Mouse (Mus musculus) embryo, embryonic 11 days (tissue): ENCODE measurements around the gene Adora2a.
A peak's percentile ranks its signal among the peaks of the same experiment; 100 is the strongest.
"Not testable (repeated sequence)": the region's sequence is repeated elsewhere in the genome, so short reads cannot be mapped to it uniquely, and the experiment has no call there.

Source experiments
- DNase-seq: peaks from one replicate; pipeline ENCODE4 v3.0.0-alpha.2; 2015

Adora2a gene

DNA sequence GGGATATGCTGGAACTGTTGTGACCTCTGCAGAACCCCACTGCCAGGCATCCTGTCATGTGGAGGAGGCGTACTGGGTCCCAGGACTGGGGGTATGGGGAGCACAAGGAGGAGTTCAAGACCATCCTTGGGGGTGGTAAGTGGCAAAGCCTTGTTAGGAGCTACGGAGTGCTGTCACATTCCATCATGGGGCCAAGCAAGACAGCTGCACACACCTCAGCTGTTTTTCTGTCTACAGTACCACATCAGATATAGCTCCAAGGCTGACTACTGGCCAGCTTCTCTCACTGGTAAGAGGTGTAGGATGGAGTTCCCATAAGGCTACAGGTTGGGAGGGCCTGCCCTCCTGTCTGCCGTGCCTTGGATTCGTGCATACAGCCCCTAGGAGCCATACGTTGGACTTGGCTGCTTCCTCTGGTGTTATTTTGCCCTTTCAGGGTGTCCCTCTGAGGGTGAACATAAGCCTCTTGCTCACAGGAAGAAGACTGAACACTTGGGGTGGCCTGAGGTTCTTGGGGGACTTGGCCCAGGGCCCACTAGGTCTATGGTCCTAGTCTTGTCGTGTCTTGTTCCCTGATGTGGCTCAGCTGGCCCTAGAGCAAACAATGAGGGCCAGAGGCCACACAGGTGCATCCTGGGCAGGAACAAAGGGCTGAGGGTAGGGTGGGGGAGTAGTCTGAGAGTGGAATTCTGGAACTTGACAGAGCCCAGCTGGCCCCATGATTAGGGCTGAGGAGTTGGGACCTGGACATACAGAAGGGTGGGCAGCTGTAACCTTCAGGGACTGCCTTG, 2.3 kb upstream of the Adora2a start:
- no peak for DNase-seq

DNA sequence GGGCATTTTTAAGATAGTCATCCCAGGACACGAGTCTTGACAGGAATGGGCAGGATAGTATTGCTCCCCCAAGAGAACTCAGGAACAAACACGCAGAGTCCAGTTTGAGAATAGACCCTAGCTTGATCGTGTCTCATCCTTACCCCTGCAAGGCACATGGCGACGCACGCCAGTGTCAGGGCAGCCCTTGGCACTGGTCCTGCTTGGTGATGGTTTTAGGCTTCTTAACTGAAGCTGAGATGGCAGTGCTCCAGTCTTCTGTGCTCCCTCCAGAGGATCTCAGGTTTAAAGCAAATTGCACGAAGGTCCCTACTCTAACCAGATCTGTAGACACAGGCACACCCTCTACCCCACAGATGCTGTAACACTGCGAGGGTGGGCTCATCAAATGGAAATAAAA, 921 bp upstream of the Adora2a start:
- no peak for DNase-seq

DNA sequence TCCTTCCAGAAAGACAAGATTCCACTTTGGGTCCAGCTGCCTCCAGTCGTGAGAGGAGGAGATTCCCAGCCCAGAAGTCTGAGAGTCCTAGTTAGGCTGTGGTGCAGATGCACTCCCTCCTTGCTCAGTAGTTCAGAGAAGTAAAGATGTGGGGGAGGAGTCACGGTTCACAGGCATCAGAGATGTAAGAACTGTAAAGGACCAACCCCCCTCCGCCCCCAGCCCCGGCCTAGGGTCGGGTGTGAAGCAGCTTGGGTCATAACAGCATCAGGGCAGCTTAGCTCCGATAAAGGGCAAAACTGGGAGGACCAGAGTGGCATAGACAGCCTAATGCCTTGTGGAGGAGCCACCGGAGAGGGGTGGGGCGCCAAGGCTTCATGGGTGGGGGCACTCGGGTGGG, 205 bp upstream of the Adora2a start:
- DNase-seq = peak; percentile 40

DNA sequence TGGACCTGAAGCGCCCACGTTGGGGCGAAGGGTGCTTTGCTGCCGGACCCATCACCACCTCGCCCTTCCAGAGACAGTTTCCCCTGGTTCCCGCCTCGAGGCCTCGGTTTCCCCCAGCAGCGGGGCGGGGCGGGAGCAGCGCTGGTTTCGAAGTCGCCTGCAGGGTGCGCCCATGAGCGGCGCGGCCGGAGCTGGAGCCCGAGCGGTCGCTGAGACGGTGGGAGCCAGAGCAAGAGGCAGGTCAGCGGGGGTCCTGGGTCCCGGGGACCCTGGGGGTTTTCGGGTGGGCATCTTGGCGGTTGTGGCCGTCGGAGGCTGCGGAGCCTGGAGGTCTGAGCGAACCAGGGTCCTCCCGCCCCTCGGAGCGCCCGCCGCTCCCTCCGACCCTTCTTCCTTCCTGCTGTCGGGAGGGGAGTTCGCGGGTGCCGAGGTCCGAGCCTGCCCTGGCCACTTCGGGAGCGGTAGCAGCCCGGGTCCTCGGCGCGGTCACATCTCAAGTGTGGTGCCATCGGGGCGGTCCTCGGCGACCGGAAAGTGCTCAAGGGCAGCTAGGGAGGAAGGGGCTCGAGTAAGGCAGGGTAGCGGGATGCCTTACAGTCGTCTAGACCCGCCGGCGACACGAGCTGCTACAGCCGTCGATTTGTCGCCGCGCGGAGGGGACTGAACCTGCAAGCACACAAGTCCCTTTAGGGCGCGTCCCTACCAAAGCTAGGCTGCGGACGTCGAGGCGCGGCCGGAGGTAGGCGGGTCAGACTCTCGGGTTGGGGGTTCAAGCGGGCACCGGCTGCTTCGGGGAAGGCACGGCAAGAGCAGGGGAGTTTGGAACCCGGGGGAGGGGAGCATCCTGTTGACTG, 458 bp downstream of the Adora2a start:
- peak; percentile 80 for DNase-seq

DNA sequence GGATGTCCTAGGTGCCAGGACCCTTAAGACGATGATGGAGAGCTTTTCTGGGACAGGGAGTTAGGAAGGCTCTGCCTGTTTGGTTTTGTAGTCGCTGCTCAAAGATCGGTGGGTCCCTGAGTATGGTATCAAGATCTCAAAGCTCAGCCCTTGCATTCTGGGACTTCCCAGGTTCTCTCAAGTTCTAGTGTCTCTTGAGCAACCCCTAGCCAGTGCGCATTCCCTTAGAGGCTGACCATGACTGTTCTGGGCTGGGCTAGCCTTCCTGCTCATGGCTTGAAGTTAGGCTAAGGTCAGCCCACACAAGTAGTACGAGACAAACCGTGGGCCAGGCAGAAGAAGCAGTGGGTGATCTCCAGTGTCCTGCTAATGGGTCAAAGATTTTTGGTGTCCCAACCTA, 1.5 kb downstream of the Adora2a start:
- DNase-seq = no peak

DNA sequence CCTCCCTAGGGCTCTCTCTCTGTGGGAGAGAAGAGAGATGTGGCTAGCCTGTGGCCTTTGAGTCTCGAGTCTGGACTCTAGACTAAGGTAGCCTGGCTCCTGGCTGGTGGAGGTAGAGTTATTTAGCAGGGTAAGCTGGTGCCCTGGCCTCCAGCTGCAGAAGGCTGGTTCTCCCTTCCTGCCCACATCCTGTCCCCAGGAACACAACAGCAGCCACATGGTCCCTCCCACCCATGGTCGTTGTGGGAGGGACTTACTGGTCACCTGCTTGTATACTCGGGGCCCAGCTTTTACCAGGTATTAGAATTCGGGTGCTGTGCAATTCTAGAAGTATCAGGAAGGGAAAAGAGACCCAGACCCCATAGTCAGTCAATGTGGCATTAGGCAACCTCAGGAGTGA, 3.6 kb downstream of the Adora2a start:
- DNase-seq = no peak

DNA sequence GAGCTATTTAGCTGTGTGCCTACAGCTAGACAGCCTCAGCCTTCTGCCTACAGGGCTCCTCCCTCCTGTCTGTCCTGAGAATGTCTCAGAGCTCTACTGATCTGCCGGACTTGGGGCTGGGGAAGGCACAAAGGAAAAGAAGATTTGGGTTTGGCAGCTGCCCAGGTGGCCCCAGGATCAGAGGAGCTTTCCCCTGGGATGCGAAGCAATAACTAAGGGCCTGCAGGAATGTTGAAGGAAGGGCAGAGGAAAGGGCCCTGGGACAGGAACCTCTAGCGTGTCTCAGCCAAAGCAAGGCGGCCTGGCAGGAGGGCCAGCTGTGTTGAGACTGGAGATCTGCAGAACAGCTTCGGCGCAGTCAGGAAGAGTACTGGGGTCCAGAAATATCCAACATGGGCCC, 6.3 kb downstream of the Adora2a start:
- DNase-seq = no peak

DNA sequence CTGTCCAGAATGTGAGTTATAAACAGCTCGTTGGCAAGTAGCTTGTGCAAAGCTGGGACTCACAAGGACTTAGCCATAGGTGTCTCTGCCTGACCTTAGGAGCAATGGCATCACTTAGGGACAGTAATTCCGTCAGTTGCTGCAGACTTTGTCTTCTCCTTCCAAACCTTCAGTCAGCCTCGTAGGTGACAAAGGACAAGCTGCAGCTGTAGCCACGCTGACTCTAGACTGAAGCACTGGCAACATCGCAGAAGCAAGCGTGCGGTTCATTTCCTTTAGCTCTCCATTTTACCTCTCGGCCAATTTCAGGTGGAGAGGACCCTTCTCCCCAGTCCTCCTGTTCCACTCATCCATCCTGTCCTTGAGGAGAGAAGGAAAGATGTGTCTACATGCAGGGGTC, 7.3 kb downstream of the Adora2a start:
- no peak for DNase-seq

DNA sequence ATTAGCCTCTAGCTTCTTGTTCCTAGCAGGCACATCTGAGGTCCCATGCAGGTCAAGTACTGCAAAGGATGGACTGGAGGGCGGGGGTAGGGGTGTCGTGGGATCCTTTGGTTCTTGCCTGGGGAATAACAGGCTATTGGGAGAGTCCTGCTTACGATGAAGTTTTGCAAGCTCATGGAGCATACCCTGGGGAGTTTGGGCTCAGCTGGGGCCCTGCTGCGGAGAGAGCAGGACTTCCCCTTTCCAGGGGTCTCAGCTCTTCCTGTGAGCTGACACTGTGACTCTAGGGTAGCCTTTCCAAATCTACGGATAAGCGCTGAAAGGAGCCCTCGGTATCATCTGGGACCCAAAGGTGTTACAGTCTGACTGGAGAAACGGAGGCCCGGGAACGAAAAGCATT, 7.7 kb downstream of the Adora2a start:
- no peak for DNase-seq

DNA sequence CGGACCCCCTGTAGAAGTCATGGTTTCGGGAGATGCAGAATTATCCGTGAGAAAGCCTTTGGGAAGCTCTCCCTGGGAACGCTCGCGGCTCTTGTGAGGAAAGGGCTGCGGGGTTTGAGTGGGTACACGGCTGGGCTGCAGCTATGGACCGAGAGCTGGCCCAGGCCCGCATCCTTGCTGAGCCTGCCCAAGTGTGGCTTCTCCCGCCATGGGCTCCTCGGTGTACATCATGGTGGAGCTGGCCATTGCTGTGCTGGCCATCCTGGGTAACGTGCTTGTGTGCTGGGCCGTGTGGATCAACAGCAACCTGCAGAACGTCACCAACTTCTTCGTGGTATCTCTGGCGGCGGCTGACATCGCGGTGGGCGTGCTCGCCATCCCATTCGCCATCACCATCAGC, 9.1 kb downstream of the Adora2a start:
- no peak for DNase-seq

DNA sequence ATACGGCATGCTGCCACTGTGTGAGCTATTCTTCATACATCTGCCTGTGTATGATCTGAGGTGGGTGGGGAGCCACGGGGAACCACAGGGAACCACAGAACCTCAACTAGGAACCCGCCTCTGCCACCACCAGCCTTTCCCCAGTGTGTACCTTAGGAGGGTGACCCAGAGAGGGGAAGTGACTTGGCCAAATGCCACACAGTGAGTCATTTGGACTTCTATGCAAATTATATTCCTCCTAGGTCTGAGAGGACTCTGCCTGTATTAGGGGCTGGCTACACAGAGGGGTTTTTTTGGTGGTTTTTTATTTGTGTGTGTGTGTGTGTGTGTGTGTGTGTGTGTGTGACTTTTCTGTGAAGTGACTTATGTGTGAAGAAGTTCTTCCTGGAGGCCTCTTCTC, 9.9 kb downstream of the Adora2a start:
- DNase-seq = no peak

DNA sequence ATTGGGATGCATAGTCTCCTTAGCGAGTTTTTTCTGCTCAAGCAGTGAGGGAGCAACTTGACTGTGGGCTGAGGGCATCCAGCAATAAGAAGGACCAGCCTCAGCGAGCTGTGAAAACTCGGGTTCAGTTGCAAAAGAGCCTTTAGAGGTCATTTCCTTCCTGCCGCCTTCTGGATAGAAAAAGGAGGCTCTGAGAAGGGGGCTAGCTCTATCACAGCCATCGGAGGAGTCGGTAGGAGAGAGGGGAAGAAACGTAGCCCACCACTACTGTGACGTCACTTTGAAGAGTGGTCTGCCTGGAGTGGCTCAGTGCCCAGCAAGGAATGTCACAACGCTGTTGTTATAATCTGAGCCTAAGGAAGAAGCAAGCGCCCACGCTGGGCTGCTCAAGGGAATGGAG, 10.4 kb downstream of the Adora2a start:
- no peak for DNase-seq

DNA sequence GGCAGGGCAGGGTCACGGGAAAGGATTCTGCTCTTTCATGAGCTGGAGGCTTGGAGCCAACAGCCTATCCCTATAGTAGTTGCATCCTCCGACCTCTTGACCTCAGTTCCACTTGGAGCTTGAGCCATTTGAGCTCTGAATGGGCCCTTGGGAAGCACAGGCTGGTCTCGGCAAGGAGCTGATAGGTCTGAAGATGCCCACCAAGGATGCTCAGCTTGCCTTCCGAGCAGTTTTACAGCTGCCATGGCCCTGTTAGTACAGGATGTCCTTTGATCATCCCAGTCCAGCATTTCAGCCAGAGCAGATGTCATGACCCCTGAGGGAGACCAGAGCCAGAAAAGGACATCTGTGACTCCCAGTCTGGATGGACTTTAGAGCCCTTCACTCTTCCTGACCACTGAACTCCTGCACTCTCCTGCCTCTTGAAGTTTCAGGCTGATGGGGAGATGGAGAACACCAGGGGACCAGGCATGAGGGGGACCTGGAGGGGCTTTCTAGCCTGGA, 11.6 kb downstream of the Adora2a start:
- DNase-seq = peak; percentile 24

DNA sequence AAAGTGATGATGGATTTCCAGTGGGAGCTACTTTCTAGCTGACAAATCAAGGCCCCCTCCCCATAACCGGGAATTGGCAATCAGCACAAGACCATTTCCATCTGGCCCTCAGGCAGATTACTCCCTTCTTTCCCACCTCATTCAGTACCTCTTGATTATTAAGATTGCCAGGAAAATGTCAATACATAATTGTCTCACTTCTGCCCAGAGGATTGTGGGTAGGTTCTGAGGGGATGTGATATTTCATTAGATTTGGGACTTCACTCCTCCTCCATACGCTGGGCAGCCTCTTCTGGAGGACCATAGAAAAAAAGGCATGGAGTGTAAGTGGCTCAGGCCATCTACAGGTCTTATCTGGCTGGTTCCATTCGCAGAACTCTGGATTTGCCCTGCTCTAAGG, 15.6 kb downstream of the Adora2a start:
- DNase-seq = no peak

DNA sequence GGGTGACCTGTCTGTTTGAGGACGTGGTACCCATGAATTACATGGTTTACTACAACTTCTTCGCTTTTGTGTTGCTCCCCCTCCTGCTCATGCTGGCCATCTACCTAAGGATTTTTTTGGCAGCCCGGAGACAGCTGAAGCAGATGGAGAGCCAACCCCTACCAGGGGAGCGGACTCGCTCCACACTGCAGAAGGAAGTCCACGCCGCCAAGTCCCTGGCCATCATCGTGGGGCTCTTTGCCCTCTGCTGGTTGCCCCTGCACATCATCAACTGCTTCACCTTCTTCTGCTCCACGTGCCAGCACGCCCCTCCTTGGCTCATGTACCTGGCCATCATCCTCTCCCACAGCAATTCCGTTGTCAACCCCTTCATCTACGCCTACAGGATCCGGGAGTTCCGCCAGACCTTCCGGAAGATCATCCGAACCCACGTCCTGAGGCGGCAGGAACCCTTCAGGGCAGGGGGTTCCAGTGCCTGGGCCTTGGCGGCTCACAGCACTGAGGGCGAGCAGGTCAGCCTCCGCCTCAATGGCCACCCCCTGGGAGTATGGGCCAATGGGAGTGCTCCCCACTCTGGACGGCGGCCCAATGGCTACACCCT, 16.6 kb downstream of the Adora2a start:
- DNase-seq = no peak

DNA sequence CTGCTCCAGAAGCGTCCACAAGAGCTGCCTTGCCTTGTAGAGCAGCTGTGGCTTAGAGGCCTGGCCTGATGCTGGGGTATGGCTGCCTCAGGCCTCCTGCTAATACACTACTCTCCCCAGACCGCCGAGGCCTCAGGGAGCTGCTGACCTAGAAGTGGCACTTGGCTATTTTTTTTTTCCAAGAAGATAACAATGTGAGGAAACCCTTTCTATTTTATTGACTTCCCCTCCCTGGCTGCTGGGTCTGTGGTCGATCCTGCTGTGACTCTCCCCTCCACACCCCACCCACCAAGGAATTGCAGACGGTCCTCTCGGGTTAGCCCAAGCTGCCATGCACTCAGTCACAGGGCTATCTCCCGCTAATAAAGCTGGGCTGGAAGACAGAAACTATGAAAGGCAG, 17.5 kb downstream of the Adora2a start:
- DNase-seq = no peak

DNA sequence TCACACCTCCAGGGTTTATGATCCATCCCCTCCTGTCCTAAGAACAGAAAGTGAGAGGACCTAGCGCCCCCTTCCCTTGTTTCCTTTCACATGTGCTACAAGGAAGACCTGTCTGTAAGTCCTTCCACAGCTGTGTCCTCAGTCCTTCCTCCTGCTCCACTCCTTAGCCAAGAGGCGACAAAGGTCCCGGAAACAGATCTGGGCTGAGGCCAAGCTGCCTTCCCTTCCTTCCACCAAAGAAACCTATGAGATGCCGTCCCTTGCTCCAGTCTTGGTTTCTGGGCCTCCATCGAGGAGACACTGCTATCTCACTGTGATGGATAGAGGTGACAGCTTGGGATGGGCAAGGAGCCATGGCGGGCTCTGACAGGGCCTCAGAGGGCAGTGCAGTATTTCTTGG, 18.4 kb downstream of the Adora2a start:
- DNase-seq = no peak

DNA sequence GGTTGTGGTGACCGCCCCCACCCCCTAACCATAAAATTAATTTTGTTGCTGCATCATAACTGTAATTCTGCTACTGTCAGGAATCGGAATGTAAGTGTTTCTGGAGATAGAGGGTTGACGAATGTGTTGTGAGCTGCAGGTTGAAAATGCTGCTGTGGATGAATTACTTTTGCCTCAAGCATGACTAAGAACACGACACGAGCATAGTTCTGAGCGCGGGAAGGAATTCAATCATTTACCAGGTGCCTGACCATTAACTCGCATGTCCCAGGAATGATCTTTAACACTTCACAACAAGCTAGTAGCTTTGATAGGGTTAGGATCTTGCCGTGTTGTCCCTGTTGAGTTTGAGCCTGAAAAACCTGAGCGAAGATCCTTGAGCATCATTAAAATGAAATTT, 20.6 kb downstream of the Adora2a start:
- no peak for DNase-seq

DNA sequence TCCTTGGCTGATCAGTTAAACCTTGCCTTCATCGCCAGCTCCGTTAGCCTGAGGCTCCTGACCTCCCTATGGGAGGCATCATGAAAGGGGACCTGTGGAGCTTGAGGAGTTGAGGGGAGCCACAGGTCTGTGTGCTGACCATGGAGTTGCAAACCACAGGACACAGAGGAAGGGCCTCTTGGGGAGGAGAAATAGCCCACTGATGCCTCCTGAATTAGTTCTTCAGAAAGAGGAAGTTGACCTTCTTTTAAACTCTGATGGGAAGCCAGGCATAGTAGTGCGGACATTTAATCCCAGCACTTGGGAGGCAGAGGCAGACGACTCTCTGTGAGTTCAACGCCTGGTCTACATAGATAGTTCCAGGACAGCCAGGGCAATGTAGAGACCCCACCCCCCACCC, 22.2 kb downstream of the Adora2a start:
- DNase-seq = no peak

DNA sequence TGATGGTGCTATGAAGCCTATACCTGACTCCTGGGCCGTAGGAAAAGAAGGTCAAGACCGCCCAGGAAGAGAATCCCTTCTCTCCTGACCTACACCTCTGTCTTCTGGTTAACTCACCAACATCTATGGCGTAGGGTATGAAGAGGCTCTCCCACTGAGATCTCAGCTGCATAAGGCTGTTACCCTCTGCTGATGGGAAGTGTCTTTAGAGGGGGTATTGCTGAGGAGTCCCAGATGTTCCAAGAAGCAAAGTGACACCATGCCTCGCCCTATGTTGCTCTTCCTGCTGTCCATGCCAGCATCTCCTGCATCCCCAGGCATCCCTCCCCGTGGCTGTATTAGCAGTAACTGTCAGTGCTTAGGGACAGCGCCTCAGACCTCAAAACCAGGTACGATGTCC, 22.7 kb downstream of the Adora2a start:
- DNase-seq = no peak

DNA sequence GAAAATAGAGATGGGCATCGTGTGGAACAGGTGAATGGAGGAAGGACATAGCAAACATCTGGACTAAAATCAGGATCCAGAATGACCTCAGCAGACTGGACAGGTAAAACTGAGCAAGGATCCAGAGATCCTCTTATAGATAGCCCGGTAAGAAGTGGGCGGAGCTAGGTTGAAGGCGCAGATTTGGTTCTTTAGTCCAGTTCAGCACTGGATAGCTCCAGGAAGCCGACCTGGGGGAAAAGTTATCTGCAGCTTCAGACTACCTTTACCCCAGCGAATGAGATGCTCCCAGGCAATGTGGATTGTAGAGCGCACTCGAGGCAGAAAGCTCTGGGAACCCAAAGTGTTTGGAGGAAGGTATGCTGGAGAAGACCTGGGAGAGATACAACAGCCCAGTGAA, 25.3 kb downstream of the Adora2a start:
- DNase-seq = peak; percentile 59

DNA sequence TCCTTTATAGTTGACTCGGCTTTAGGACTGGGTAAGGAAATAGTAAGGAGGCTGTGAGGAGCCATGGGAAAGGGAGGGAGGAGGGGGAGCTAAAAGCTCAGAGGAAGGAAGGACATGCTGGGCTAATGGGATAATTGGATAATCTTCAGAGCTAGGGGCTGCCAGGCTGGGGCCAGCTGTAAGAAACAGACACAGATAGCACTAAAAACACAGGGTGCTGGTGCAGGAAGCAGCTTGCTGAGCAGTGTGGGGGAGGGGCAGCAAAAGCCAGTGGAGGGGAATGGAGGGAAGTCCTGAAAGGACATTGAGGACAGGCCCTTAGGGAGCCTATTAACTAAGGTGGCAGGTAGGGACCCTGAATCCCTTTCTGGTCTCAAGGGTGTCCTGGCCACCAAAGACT, 27.9 kb downstream of the Adora2a start:
- not testable (repeated sequence) for DNase-seq

DNA sequence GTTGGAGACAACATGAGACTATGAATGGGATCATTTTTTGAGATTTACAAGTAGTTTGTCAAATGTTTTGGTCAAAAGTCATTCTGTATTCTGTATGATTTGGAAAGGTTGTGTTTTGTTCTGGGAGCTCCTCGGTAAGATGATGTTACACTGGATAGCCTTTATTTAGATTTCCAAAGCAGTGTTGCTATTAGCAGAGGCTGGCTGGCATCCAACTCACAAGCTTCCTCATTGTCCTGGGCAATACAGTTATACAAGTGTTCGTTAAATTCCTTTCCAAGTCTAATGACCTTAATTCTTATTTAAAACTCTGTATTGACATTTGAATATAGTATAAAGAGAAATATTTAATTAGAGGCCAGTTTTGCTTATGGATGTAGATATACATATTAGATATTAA, 28.6 kb downstream of the Adora2a start:
- no peak for DNase-seq

DNA sequence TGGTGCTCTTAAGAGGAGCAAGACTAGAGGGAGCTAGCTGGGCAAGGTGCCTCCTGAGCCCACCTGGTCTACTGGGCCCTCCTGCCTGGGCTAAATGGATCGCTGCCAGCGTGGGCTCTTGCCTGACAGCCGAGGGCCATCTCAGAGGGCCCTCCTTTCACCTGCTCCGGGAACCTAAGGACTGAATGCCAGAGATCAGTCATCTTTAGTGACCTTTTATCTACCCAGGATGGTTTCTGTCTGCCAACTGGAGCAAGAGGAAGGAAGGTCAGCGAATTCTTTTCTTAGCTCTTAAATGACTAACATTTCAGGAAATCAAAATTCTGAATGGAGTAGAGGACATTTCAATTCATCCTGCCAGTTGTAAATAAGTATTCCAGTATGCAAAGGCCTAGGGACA, 33.9 kb downstream of the Adora2a start:
- DNase-seq = no peak
